Mouse (Mus musculus) kidney, adult 18-20 months (tissue): ENCODE results near the gene Trp53tg5.

ENCODE experiments used
- DNase-seq: peaks from one replicate; pipeline ENCODE4 v3.0.0; 2021

Trp53tg5 gene

DNA sequence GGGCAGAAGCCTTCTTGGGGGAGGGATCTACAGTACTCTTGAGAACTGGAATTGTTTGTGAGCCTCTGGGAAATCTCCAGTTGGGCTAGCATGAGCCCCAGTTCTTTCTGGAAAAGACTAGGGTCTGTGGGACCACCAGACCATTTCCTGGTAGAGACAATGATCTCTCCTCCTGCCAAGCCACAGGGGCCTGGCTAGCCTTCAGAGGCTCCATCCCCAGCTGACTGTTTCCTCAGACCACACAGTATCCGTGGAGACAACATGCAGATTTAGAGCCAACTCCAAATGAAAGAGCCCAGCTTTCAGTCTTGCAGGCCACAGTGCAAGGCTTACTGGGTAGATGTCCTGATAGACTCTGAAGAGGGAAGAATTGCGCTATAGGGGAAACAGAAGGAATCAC is 20.6 kb upstream of the Trp53tg5 start:
- no peak for DNase-seq

DNA sequence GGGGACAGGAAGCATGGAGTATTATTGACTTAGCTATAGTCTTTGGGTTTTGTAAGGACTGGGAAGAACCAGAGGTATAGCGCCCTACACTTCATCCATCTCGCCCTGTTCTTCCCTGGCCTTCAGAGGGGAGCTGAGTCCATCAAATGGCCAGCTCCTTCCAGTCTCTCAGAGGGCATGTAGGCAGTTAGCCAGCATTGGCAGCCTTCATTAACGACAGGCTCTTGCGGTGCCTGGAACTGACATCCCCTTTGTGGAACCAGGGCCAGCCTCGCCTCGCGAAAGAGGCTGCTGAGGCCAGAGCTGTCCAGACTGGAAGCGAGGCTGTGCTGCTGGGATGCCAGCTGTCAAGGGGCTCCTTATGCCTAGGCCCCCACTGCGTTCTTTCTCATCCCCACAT is 14.3 kb upstream of the Trp53tg5 start:
- DNase-seq: no peak

DNA sequence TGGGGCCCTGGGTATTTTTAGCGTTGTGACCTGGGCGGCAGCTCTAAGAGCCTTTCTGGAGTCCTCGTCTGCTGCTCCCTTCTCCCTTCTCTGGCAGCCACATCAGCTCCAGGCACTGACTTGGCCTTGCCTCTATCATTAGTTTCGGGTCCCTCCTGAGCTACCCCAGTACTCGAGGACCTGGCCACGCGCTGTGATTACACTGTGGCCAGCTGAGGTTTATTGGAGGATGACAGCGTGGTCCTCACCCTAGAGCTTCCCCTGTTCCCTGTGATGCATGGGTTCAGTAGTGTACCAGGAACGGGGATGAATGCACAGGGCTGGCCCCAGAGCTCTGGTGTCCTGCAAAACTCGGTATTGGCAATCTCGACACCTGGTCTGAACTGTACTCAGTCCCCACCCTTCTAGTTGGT is 13.6 kb upstream of the Trp53tg5 start:
- DNase-seq: no peak

DNA sequence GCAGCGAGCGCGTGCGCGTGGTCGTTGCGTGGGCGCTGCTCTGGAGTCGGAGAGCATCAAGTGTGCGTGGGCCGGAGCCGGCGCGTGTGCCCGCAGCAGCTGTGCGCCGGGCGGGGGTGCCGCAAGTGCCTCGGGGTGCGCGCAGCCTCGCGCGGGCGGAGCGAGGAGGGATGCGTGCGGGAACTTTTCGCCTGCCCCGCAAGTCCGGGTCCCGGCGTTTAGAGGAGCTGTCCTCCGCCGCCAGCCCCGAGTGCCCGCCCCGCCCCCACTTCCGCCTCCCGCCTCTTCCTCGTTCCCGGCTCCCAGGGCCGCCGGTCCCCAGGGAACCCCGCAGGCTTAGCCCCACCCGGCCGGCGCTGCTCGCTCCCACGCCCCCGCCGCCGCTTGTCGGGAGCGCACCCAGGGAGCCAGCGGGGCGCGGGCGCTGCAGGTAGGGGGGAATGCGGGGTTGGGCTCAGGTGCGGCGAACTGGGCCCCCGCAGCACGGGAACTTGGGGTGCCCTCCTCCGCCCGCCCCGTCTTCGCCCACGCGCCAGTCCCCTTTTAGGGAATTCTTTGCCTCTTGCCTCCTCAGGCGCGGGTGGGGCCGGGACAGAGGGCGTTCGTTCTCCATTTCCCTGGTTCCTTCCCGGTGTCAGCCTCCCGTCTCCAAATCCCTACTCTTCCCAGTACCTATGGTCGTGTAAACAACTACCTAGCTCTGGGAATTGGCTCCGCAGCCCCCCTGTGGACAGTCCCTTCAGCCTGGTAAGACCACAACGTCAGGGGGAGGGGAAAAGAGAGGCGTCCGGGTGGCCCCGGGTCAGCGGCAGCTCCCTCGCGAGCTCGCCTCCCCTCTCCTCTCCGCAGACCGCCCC is 13.0 kb upstream of the Trp53tg5 start:
- DNase-seq: peak; percentile 72

DNA sequence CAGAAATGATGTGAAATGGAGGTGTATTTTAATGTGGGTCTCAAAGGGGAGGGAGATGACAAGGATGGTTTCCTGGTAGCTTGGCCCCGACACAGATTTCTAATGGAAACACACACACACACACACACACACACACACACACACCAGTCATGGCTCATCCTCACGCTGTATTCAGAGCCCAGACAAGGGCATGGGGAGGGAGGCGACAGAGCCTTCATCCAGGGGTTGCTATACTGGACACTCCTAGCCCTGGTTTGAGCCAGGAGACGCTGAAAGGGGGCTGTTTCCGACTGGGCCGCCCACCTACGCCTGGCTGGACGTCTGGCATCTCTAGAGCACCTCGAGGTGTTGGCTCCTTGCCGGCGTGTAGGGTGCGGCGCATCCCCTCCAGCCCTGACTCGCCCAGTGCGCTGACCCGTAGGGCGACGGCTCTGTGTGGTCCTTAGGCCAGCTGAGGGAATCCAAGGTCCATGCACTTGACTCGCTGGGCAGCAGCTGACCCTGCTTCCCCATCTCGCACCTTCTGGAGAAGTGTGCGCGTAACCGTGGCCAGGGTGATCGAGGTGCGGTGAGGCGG is 12.2 kb upstream of the Trp53tg5 start, which contains the start of gene Dbndd2:
Gene Dbndd2, plus strand, starts transcription at position 426 of the 577 bp plus-strand sequence.
- DNase-seq: peak; percentile 68

DNA sequence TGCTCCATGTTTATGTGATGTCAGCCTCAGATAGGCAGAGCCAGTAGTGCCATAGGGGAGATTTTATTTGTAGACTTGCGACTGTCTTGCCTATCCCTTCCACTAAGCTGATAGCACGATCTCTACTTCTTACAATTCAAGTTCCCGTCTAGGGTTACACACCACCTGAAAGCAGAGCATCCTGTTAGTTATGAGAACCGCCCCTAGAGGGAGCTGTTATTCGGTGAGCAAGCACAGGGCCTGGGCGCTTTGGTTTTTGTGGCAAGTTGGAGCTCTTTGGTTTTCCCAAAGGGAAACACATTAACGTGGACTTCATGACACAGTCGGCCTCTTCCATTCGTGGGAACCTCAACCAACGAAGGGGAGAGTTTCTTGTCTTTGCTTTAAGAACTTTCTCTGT is 3.3 kb downstream of the Trp53tg5 start:
- DNase-seq: peak; percentile 63

DNA sequence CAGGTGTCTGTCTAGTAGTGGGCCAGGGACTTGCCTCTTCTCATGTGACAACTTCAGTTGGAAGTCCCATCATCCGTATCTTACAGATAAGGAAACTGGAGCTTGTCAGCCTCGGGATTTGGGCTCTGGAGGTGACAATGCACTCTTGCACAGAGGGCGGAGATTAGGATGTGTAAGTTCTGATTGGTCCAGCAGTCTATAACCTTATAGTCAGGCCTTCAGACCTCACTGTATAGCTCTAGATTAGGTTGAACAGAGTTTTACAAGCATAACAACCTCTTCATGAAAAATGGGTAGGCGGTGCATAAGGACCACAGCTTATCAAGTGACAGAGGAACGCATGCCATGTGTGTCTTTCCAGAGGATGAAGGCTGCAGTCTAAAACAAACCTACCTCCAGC is 6.7 kb downstream of the Trp53tg5 start:
- DNase-seq: no peak

DNA sequence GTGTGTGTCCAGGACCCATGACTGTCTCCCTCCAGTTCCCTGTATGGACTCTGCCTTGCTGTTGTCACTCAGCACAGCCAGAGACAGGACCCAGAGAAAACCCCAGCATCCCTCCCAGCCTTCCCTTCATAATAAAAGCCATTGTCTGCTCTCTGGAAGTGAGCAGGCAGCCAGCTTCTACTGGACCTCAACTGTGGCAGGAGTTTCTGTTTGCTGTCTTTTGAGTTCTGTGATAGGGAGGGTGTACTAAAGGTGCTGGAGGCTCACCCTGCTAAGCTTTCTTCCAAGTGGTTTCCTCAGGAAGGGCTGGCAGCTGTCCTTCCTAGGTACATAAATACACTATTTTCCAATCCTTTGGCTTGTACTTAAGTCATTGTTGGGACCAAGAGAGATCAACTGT is 8.4 kb downstream of the Trp53tg5 start:
- no peak for DNase-seq

DNA sequence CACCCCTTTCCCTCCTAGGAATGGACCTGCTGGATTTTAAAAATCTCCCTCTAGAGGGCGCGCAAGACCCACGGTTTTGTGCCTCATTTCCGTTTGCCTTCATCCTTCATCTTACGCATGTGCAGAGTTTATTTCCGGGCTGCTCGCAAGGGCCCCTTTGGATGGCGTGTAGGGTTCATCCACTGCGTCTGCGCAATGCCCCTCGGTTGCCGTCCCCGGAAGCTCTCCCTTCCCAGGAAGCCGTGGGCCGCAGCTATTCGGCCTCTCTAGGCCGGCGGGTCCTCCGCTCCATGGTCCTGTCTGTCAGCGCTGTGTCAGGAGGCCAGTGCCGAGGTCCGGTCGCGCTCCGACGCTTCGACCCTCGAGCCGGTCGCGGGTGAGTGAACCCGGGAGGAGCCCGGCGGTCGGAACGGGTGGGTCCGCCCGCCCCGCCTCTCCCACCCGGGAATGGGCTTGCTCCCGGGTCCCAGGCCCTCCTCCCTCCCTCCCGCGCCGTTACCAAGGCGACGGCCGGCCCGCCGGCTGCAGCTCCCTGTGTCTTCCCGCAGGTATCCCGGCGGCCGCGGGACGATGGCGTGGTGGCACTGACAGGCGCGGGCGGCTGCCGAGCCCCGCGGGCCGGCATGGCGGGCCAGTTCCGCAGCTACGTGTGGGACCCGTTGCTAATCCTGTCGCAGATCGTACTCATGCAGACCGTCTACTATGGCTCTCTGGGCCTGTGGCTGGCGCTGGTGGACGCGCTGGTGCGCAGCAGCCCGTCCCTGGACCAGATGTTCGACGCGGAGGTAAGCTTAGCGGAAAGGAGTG is 12.6 kb downstream of the Trp53tg5 start, which contains the start of gene Gm20458:
Gene Gm20458, plus strand, starts transcription at position 223 of the 807 bp plus-strand sequence.
- DNase-seq: peak; percentile 95

DNA sequence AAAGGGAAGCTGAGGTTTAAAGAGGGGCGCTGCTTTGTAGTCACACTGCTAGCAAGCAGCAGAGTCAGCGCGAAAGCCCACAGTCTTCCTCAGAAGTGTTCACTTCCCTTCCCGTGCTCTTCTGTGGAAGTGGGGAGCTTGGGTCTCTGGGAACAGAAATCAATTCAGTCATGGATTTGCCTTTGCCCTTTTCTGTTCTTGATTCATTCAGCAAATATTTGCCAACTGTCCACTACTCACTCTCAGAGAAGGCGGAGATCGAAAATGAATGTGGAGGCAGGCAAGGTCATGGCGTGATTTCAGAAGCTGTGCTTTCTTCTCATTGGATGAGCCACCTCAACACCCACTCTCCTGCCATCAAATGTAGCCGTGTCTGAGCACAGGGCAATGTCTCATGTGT is 15.0 kb downstream of the Trp53tg5 start:
- DNase-seq: peak; percentile 39

DNA sequence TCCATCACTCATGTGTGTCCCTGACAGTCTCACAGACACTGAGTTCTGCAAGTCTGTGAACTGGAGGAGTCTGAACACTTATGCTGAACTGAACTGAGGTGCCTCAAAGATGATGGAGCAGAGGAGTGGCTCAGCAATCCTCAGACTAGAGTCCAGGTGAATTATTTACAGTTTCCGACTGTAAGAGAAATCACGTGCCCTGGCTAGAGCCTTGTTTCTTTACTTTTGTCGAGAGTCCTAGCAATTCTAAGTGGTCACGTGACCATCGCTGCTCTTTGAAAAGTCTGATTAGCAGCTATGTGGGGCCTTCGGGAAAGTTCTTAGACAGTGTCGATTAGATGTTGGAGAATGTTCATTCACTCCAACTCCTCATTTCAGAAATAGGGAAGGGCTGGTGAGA is 15.6 kb downstream of the Trp53tg5 start:
- DNase-seq: peak; percentile 74

DNA sequence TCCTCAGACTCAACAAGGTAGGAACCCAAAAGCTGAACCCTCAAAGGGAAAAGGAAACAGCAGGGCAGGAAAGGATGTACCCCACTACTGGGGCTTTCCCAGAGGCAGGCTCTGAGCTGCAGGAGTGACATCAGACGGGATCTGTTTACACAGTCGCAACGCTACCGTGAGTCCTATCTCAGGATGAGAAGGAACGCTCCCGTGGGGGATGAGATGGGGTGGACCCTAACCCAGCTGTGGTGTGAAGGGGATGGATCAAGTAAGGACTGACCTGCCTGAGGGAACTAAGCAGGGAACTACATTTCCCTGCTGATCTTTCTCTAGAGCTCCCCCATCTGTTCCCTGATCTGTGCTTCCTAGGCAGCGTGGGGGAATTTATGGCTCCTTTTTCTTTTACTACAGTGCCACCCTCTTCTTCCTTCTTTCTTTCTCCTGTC is 16.6 kb downstream of the Trp53tg5 start, which contains the start of gene Sys1:
Gene Sys1, plus strand, starts transcription at position 101 of the 437 bp plus-strand sequence.
- DNase-seq: peak; percentile 61

DNA sequence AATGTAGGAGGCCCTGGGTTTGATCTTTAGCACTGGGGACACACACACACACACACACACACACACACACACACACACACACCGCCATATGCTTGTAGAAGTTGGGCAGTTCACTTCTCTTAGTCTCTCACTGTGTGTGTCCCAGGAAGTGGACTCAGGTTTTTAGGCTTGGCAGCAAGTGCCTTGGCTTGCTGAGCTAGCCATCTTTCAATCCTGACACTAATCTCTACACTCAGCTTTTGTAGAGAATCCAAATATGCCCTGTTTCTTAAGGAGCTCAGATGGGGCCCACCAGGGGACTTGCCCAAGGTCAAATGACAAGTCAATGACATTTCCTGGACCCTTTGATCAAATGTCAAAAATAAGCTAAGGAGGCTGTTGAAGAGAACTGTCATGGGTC is 17.1 kb downstream of the Trp53tg5 start:
- no peak for DNase-seq

DNA sequence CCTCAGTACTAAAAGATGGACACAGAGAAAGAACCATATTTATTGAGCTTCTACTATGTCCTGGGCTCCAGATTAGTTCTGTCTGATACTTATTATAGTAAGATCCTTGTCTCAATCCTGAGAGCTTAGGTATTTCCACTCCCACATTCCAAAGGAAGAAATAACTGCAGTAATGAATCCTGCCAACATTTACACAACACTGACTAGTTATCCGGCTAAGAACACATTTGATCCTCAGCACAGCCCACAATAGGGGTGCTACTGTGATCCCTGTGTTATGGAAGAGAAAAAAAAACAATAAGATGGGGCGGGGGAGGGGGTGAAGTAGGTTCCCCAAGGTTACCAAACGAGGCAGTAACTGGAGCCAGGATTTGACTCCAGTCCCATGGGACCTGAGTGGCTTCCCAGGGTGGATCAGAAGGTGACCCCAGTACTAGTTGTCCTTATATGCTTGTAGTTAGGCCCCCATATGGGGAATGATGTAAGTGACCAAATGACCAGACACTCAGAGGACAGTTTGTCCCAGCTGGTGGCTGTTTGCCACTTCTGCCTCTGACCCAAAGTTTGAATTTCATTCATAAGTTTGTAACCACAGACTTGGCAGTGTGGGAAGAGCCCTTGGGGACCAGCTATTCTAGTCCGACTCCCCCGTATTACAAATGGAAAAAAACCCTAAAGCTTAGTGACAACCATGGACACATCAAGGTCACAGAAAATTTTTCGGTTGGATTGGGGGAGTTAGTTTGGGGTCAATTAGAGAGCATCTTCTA is 17.9 kb downstream of the Trp53tg5 start:
- DNase-seq: peak; percentile 45

DNA sequence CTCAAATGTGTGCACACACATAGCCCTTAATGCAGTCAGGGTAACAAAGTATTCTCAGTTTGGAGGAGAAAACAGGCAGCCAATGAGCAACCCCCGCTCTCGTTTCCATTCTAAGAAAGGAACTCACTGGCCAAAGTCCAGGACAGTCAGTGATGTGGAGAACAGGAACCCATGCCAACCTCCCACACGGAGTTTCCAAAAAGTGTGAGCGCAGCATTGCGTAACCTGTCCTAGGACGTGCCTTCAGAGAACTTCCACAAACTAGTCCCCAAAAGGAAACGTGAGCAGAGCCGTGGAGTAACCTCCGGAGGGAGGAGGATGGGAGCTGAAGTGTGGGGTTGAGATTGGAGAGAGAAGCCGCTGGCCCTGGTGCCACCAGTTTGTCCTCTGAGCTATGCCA is 18.7 kb downstream of the Trp53tg5 start:
- DNase-seq: peak; percentile 92

DNA sequence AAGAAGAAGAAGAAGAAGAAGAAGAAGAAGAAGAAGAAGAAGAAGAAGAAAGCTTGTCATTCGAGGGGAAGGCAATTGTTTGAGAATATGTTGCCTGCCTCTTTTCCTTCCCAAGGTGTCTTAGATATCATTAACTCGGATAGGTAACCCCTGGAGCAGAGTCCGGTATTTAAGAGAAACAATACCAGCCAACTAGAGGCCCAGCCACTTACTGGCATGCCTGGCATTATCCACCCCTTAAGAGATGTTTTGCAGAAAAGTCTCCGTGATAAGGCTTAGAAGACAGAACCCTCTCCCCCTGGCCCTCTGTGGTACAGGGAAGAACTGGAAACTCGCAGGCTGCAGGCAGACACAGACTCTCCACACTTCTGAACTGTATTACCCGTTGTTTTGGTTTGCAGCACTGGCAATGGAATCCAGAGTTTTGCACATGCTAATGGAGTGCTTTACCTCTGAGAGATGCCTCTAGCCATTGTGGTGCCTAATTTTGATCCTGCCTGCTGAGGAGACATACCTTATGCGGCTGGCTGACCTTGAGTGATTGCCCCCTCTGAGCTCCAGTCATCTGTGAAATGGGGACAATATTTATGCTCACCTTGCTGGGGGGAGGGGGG is 19.5 kb downstream of the Trp53tg5 start:
- peak; percentile 56 for DNase-seq

DNA sequence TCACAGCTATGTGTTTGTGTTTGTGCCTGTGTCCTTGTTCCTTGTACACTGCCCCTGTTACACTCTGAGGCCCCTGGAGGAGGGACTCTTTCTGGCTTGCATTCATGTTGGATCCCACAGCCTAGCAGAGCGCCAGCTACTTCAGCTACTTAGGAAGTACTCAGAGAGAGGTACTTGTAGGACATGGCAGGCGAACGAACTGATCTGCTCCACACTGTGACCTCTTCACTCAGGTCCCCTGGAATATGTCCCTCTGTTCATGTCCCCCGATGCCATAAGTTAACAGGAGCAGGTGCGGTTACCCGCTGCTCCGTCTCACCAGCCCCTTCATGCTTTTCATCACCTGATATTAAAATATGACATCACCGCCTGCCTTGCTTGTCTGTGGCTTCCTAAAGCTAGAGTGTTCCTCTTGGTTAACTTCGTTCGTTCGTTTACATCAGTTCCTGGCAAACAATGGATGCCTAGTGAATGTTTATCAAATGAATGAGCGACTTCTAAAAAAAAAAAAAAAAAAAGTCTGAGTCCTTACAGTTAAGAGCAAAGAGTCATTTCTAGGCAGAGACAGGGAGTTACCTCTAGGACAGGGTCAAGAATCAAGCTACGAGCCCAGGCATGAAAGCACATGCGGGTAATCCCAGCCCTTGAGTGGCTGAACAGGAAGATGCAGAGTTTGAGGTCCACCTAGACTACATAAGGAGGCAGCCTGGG is 20.3 kb downstream of the Trp53tg5 start:
- DNase-seq: peak; percentile 49

DNA sequence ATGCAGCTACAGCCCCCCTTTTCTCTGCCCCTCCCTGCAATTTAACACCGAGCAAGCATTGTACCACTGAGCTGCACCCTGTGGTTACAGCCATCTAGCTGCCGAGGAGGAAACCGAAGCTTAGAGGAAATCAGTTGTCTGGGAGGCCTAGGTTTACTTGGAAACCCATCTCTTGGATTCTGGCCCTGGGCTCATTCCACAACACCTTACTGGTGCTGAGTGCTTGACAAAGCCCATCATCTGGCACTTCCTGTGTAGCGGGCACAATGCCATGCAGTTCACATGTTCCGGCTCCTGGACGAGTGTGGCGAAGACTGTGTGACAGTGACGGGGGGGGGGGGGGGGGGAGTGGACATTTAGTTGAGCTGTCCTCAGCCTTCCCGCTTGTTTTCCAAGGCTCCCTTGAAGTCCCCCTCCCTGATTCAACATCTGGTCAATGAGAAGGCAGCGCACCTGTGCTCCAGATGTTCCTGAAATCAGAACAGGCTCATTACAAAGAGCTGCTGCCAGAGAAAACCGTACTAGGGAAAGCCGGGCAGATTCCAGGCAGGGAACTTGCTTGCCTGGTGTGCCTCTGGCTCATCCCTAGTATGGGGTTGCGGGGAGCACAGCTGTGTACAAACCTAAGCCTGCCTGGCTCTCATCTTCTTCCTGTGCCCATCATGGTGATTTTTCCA is 21.4 kb downstream of the Trp53tg5 start:
- no peak for DNase-seq

DNA sequence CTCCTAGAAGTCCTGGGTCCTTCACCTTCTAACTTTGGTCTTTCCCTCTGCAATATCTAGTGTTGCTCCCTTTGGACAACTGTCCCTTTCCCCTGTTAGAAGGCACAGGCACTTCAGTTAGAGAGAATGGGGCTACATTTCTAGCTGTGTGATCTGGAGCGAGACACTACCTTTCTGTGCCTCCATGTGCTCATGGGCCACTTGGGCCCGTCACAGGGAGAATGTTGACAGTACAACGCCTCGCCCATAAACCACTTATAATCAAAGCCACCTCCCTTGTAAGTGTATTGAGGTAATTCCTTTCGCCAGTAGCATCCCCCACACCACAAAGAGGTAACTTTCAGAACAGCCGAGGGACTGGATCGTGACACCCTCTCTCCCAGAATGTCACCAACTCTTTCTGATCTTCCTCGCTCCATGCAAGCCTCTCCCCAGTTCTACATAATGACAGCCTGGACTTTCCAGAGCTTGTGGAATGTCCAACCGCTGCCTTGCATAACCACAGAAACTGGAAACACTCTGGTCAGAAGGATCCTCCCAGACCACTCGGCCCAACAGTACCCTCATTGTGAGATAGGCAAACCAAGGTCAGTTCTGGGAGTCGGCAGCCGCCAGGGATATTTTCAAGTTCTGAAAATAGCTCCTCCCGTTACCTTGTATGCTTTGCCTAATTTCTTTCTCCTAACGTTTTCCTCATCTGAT is 24.0 kb downstream of the Trp53tg5 start:
- DNase-seq: no peak

DNA sequence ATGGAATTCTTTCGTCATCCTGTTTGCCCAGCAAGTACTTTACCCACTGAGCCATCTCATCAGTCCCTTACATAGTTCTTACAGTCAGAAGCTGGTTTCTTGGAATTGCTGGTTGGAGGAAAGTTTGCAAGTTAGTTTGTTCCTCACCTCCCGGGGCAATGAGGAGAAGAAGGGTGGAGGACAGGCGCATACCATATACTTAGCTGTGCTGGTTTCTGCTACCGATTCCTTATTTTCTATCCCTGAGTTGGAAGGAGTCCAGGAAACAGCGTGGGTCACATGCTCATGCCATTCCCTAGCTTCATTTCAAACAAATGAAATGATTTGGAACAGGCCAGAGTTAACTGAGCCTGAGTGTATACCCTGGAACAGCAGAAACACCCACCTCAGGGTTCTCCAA is 24.6 kb downstream of the Trp53tg5 start:
- DNase-seq: no peak
